Mouse (Mus musculus): ENCODE results near the gene Sept8.

Gene Sept8

DNA sequence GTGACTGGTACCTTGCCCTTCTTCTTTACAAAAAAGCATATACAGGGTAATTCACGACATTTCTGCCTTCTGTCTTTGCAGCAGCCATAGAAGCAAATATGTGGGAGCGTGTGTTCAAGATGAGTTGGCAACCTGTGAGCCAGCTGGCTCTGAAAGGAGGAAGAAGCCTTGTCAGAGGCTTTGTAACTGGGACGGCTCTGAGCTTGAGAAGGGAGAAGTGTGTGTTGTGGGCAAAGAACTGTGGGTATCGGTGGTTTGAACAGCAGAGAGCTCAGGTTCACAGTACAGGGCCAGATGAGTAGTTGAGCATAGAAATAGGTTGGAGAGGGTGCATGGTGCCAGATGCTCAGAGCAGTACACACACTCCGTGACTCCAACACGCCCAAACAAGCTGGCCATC lies 22.1 kb upstream of the Sept8 start:
- DNase-seq, result no peak

DNA sequence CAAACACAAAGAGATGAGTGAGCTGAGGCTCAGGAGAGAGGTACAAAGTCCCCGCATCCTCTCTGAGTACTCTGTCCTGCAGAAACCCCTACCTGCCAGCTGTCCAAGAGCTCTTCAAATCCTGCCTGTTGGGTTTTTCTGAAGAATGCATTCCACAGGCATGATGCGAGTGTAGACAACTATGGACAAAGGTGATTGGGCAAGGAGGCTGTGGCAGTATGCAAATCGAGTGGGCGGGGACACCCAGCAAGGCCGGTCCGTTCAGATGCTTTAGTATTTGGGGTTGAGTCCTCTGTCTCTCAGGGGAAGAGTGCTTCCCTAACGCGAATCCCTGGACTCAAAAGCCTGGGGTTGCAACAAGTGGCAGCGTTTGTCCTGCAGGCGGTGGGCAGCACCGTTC lies 18.5 kb upstream of the Sept8 start:
- no peak for DNase-seq

DNA sequence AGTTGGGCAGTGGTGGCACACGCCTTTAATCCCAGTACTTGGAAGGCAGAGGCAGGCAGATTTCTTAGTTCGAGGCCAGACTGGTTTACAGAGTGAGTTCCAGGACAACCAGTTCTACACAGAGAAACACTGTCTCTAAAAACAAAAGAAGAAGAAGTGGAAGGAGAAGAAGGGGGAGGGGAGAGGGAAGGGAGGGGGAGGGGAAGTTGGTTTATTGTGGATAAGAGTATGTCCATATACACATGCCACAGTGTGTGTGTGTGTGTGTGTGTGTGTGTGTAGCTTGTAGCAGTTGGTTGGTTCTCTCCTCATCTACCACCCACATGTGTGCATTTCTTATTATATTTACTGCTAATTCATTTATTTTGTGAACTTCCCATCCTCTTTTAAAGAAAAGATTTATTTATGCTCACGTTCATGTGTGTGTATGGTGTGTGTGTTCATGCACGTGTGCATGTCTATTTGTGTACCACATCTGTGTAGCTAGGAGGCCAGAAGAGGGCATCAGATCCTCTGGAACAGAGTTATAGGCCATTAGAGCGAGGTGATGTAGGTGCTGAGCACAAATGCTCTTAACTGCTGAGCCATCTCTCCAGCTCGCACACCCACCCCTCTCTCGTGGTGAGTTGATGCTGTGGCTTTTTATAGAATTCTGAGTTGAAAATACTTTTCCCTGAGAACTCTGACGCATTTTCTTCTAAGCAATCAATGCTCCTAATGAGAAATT lies 16.9 kb upstream of the Sept8 start:
- no peak for DNase-seq

DNA sequence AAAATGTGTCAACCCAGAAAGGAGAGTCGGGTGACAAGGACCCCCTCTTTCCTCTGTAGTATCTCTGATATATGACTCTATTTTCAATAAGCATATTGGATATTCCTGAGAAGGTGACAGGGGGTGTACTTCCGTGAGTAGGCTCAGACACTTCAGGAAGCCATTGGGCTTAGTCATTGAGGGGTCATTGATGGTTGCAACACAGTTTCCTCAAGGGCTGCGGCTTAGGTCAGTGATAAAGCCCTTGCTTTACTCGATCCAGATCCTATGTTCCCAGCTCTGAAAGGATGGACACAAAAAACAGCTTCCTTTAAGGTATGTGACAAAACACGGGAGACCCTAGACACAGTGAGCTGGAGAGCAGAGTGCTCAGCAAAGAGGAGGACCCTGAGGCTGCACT lies 15.3 kb upstream of the Sept8 start:
- no peak for DNase-seq

DNA sequence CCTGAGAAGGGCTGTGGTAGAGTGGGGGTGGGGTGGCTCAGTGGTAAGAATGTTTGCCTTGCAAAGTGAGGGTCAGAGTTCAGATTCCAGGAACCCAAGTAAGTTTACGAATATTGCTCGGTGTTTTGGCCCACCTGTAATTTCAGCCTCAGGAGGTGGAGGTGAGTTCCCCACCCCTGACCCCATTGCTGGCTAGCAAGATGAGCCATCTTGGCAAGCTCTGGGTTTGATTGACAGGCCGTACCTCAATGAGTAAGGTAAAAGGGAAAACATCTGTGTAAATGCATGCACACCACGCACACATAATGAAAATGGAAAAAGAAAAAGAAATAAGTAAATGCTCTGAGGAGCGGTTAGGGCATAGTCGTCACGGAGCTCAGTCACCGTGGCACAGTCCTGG lies 14.7 kb upstream of the Sept8 start:
- no peak for DNase-seq

DNA sequence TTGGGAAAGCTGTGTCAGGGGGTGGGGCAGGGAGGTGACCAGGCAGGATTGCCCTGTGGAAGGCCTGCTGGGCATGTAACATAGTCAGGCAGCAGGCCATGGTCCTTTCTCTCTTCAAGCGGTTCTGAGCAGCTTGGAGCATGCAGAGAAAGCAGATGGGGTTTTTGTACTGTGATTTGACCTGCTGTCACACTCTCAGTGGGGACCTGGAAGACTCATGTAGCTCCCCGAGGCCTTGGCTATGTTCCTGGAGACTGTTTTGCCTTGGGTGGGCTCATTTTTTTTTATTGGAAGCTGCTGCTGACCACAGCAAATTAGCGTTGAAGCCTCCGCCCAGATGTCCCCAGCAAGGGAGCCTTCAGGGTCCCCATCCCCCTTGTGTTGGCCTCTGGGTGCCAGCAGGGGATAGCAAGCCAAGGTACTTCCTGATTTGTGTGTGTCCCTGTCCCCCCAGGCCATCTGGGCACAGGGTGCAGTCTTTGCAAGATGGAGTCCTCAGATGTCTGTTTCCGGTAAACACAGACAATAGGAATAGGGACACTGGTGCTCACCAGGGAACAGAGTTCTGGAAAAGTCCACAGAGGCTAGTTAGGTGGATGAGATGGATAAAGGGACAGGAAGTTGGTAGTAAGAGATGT lies 13.9 kb upstream of the Sept8 start:
- DNase-seq, result no peak

DNA sequence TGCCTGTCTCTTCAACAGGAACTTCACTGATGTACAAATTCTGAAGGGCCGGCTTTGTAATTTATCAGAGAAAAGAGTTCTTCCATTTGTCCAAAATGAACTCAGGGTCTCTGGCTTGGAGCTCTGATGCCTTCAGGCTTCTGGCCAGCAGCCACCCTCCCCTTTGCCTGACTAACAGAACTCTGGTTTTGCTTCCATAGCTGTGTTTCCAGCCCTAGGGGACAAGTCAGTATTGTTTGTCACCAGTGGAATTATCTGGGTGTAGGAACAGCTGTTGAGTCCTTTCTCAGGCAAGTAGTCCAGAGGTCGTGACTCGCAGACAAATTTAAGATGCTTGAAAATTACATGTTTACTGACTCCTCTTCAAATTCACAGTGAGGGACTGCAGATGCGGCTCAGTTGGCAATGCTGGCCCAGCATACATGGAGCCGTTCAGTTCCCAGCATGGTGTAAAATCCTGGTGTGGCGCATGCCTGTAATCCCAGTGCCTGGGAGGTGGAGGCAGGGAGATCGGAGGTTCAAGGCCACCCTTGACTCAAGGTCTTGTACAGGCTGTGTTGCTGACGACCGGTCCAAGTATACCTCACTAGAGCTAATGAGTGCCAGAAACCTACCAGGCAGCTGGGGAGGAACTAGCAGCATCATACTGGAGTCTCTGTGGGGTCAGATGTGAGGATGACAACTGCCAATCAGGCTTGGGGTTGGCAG lies 11.8 kb upstream of the Sept8 start:
- DNase-seq, result no peak

DNA sequence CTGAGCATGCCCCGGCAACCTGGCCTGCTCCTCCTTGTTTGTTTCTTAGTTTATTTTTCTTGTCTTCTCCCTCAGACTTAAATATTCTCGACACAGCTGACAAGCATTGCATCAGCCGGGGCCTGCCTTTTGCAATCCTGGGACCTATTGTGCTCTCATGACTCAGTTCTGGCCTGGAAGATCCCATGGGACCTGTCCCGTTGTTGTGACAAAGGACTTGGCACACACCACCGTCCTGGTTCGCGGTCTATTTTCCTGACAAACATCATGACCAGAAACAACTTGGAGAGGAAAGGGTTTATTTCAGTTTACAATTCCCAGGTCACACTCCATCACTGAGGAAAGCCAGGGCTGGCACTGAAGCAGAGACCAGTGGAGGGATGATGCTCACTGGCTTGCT lies 10.9 kb upstream of the Sept8 start:
- DNase-seq, result no peak

DNA sequence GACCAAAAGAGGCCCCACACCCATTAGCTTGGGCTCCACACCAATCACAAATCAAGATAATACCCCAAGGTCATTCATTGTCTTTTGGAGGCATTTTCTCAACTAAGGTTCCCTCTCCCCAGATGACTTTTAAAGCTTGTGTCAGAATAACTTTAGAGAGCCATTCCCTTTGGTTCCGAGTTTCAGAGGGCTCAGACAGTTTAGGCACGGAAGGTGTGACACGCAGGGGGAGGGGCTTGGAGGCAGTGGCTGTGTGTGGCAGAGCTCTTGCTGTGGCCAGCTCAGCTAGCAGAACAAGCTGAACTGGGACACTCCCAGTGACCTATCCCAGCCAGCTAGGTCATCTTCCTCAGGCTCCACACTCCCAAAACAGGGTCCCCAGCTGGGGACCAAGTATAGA lies 10.5 kb upstream of the Sept8 start:
- DNase-seq, result no peak

DNA sequence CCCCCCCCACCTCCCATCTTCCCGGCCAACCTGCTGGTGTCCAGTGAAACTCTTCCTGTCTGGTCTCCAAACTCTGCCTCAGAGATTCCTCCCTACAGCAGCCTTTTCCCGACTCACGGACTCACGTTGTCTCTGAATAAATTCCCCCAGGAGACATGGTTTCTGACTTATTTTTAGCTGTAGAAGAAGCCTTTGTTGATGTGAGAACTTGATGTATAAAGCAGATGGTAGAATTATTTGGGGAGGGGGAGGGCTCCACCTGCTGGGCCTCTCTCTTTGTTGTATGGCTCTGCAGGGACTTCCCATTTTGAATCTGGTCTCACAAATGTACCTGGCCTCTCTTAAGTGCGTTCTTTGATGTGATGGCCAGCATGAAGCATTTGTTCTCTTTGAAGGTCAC lies 8.7 kb upstream of the Sept8 start:
- DNase-seq, result no peak

DNA sequence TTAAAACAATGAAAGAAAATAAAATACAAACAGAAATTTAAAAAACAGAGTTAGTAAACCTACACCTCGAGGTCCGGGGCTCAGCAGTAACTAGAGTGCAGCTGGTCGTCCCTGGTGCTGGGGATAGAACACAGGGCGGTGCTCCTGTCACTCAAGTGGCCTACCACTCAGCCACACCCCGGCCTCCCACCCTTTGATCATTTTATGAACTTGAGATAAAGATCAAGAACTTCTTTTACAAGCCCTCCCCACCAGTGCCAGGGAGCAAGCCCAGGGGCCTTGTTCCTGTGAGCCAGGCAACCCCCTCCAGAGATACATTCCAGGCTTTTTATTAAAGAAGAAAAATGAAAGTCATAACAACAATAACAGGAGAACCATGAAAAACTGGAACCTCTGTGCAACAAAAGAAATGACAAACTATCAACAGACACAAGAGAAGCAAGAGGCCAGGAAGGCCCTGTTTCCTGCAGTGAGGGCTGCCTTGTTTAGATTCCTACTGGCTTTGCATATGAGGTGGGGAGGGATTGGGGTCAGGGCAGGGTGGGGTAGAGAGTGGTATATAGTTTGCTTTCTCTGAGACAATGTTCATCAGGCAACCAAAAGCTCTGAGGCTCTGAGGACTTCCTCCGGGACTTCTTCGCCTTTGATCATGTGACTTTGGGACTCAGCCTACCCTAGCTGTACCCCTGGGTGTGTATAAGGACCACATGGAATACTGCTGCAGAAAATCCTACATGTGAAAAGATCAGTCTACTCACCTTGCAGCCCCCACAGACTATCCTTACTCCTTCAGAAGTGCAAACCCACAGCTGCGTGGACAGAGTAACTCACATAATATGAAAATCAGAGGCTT lies 2.1 kb upstream of the Sept8 start:
- DNase-seq, result no peak

DNA sequence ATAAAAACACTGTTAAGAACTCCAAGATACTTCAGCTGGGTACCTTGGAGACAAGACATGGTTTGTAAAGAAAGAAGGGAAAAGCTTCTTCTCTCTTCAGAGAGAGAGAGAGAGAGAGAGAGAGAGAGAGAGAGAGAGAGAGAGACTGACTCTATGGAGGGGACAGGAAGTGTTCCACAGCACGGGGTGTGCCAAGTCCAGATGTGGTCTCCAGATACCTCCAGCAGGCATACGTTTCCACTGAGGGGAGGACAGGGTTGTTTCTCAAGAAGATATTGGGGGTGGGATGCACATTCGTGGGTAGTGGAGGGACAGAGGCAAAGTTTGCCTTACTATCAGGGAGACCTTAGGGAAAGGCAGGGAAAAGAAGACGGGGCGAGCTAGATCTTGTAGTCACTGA lies 298 bp upstream of the Sept8 start:
- DNase-seq, result no peak

DNA sequence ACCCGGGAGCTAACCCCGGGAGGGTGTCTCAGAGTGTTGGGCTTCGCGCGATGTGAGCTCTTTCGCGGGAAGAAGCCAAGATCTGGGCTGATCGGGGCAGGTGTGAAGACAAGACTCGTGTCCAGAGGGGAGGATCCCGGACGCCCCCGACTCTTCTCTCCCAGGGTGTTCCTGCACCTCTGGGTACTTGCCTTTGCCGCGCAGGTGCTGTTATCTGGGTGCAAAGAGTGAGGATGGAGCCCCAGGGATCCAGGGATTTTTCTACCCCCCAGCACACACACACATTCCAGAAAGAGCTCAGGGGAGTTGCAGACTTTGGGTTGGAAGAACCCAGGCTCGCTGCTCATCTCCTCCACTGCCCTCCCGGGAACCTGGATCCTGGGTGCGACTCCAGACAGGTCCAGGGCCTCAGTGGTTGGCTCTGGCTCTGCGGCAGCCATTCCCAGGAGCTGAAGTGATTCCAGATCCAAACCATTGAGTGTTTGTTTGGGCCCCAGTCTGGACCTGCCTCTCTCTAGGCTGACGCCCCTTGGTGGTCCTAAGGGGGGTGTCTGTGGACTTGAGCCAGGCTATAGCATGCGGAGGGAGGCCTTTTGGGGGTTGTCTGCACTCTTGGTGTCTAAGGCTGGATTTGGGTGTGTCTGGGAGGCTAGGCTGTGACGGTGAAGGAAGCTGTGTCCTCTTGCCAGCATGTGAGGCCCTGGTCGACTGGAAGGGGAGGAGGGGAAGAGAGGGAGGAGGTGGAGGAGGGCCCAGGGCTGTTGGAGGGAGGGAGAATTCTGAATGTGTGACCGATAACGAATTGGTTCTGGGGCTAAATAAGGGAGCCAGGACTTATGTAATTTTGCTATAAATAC lies 1.3 kb downstream of the Sept8 start:
- no peak for DNase-seq

DNA sequence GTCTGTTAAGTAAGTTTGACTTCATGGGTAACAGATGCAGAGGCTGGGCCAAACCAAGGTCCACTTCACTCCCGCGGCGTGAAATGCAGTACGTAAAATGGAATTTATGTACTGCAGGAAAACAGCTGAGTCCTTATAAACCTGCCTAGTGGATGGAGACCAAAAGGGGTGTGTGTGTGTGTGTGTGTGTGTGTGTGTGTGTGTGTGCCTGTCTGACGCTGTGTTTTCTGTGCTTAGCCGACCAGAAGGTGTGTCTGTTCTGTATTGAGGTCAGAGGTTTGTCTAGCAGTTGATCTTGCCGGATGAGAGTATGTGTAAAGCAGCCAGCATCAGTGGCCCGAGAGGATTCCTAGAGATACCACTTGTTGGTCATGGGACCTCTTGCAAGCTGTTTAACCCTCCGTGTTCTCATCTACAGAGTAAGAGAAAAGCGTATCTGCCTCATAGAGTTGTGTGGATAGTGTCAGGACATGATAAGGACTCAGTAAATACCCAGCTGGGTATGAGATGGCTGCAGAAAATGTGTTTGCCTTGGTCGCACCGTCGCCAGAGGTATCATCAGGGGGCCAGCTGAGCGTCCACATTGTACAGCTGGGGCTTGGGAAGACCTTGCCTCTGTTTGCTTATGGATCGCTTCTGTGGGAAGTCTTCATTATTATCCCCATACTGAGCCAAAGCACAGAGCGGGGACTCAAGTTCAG lies 2.2 kb downstream of the Sept8 start:
- DNase-seq, result no peak

DNA sequence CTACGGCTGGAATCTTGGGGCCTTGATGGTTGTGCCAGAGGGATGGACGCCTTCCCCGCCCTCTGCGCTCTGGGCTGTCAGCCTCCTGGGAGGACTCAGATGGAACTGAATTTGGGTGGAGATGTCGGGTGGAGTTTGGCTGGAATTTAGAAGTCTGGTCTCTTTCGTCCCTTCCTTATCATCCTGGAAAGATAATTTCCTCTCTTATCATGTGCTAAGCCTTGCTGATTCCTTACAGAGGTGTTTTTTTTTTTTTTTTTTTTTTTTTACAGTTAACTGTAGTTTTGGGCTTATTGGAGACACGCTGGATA lies 2.7 kb downstream of the Sept8 start:
- no peak for DNase-seq

DNA sequence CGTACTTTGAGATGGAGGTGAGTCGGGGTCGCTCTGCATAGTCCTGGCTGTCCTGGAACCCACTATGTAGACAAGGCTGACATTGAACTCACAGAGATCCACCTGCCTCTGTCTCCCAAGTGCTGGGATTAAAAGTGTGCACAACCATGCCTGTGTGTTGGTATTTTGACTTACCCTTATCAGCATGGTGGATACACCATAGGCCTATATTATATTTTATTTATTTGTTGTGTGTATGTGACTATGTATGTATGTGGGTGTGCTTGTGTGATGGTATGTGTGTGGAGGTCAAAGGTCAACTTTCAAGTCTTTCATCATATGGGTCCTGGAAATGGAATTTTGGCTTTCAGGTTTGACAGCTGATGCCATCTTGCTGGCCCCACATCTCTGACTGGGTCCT lies 3.3 kb downstream of the Sept8 start:
- DNase-seq, result no peak

DNA sequence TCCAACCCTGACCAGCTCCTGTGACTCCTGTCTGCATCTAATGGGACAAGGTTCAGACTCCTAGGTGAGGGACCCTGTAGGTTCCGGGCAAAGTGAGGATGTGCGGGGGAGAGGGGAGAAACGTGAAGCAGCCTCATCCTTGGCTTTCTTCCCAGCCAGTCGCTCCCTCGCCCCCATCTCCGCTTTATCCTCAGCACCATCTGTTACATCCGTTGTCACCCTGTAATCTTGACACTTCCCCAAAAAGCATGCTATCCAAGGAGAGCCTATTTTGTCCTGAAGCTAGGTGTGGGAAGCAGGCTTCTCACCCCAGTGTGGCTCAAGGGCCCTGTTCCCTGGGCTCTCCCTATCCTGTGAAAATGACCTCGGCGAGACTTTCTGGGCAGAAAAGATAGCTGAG lies 3.9 kb downstream of the Sept8 start:
- no peak for DNase-seq

DNA sequence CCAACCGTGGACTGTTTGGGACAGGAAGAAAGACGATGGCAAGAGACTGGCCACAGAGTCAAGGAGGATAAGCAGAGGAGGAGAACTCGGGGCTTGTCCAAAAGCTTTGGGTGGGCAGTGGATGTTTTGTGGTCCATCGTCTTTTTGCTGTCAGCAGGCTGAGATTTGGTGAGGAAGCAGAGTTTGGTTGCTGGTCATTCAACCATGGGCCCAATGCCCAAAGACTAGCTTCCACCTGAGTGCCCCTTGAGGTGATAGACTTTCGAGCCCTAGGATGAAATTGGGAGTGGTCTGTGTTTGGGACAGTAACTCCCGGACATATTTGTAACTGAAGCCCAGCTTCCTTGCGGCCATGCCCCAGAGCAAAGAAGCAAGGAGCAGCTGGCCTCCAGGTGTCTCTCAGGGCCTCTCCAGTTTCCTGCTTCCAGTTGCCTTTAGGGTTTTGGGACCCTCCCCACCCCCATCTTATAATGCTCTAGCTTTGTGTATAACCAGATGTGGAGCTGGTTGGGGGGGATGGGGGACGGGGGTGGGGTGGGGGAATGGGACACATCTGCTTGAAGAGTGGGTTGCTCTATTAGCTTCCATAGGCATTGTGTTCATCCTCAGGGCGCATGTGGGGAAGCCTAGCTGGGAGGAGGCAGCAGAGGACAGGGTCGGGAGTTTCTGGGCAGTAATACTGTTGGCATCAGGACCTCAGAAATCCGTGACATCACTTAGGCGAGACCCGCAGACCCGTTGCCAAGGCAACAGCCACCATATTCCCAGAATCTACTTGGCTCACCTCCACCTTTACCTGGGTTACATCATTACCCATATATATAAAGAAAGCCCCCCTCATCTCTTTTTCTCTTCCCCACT lies 4.7 kb downstream of the Sept8 start:
- no peak for DNase-seq

DNA sequence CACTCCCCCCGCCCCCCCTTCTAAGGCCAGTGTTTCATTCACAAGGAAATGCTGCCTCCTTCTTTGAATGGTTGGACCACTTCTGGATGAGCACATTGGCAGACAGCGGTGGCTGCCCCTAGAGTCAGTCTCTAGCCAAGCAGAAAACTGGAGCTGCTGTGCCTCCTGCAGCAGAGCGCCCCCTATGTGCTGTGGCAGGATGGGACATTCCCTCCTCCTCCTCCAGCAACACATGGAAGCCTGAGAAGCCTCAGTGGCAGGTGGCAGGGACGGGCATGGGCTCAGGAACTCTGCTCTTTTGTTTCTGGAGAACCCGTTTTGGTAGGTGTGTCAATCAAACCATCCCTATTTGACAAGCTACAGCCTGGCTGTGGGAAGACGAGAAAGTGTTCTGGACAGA lies 5.8 kb downstream of the Sept8 start:
- peak in 1 of 2 experiments; percentile 7 for DNase-seq

DNA sequence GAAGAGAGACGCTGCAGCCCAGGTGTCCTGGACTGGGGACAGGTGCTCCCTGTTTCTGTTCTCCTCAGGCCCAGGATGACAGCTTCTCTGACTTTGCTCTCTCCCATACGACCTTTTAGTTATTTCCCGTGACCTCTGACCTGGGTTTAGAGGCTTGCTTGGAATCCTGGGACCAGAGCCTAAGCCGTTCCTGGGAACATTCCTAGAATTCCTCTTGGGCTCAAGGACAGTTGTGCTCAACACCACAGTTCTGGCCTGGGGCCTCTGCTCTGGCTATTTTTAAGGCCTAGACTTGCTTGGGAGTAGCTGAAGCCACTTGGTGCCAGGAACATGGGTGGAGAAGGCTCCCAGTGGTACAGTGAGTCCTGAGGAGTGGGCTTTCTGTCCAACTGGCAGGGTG lies 6.4 kb downstream of the Sept8 start:
- no peak for DNase-seq

Measured in B cell, adult 2 months (primary cell).